Mouse (Mus musculus): ENCODE measurements around the gene Dennd6a. TPM values are rescaled to one million over a fixed set of nuclear protein-coding genes. Genes with fewer than 3 reads are reported as not detected.

The Dennd6a gene
- total RNA-seq, 2 experiments from 2014 or later, result 26.9 to 27.0 TPM

DNA sequence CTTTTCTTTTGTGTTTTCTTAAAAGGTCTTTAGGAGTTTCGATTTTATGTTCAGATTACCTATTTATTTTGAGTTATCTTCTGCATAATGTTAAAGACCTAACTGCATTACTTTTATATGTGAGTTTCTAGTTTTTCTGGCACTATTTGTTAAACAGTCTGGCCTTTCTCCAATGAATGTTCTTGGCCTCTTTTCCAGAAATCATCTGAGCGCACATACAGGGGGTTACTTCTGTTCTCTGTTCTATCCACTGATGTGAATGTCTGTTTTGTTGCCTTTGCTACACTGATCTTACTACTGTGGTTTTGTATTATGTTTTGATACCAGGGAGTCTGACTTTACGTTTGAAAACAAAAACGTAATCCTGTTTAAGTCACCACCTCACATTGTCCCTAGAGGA lies 3.8 kb upstream of the Dennd6a start:
- DNase-seq (ENCODE audit: low spot score in 2 of 2), result peak in 1 of 2 experiments; percentile 35

DNA sequence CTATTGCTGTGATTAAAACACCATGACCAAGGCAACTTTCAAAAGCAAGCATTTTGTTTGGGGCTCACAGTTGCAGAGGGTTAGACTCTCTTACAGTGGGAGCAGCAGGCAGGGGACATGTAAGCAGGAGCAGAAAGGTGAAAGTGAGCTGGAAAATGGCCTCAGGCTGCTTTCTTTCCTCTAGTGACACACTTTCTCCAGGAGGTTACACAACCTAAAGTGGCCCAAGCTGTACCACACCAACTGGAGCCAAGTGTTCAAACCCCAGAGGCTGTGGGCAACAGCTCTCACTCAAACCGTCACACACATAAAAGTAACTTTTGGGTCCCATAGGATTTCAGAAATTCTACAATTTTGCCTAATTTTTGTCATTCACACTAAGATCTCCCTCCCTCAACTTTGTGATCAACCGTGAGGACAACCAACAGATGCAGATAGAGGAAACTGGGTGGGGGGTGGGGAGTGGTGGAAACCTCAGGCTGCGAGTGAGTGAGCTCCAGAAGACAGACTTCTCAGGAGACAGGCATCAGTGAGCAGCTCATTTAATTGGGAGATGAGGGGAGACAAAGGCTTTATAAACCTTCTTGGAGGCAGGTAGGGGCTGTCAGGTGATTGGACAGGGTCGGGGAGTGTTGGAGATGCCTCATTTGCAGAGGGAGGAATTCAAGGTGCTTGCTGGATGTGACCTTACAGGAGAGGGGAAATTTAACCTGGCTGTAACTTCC lies 1.5 kb upstream of the Dennd6a start:
- DNase-seq (ENCODE audit: low spot score in 2 of 2), result no peak

- DNase-seq (ENCODE audit: low spot score in 2 of 2), result no peak
These were observed 2.7 kb downstream of the Dennd6a start for GRCm38 (mm10) chr14:26576255-26576780.

DNA sequence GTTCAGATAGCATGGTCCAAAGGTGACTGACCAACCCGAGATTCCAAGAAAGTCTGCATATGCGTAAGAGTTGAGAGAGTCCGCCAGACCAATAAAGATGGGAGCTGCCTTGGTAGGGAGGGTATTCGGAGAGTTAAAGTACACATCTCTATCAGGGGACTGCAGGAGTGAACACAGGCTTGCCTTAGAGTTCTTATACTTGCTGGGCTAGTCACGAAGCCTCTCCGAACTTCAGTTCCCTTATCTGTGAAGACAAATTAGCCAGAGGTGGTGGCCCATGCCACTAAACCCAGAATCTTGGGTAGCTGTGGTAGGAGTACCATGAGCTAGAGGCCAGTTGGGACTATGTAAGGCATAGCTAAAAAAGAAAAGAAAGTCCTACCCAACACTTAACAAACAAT lies 5.1 kb downstream of the Dennd6a start:
- DNase-seq (ENCODE audit: low spot score in 2 of 2), result no peak

- peak; percentile 73 to 84 for DNase-seq (ENCODE audit: low spot score in 2 of 2)
These were observed 6.0 kb downstream of the Dennd6a start for GRCm38 (mm10) chr14:26579346-26580343.

- DNase-seq (ENCODE audit: low spot score in 2 of 2), result no peak
These were observed 10.0 kb downstream of the Dennd6a start for GRCm38 (mm10) chr14:26583645-26584044.

DNA sequence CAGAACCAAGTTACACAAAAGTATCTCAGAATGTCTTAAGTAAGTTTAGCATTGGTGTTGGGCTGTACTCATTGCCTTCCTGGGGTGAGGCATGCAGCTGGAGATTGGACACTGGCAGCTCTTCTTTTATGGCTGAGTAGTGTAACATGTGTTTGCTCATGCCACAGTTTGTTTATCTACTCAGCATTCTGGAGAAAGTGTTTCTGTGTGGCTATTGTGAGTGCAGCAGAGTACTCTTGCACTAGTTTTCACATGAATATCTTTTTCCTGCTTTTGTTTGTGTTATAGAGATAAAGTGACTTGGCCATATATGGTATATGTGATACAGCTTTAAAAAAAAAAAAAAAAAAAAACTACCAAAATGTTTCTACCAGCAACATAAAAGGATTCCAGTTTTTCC lies 13.5 kb downstream of the Dennd6a start:
- no peak for DNase-seq (ENCODE audit: low spot score in 2 of 2)

DNA sequence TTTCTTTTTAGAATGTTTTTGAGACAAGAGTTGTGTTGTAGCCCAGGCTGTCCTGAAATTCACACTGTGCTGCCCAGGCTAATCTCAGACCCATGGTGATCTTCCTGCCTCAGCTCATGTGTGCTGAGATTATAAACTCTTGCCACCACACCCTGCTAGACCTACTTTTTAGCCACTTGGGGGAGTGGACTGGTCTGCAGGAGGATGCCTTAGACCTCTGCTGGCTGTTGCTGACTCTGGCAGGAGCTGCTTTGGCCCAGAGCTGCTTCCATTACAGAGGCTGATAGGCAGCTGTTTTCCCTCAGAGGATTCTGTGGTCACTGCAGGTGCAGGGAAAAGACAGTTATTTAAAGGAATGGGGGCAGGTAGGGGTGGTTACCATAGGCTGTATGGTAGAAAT lies 17.7 kb downstream of the Dennd6a start:
- DNase-seq (ENCODE audit: low spot score in 2 of 2), result no peak

DNA sequence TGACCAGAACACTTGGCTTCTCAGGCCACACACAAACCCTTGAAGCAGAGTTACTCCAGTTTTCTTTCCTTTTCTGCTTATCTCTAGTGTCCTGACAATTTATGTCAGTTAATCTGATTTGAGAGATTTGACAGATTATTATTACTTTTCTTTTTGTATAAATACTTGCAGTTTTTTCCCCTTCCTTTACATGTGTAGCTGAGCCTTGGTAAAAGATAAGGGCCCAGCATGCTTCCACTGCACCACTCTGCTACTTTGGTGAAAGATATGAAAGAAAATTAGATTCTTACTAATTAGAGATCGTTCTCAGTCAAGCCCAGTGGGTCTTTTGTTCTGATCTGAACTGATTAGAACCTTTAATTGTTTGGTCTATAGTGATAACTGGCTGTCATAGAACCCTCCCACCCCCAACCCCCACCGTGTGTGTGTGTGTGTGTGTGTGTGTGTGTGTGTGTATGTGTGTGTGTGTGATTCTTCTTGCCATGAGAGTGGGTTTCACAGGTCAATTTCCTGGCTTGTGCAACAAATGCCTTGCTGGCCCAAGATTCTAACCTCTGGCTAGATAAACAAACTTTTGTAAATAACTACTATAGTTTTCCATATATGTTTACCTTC lies 19.7 kb downstream of the Dennd6a start:
- no peak for DNase-seq (ENCODE audit: low spot score in 2 of 2)

DNA sequence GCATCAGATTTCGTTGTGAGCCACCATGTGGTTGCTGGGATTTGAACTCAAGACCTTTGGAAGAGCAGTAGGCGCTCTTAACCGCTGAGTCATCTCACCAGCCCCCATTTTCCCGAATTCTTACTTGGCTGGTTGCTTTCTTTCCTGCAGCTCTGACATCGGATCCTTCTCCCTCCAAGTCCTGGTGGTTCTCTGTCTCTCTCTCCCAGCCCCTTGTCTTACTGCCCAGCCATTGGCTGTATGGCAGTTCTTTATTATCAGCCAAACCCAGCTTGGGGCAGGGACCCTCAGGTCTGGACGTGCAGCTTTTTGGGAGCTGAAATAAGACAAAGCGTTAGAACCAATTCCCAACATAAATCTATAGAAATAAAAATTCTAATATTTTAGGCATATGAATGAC lies 21.5 kb downstream of the Dennd6a start:
- DNase-seq (ENCODE audit: low spot score in 2 of 2), result no peak

DNA sequence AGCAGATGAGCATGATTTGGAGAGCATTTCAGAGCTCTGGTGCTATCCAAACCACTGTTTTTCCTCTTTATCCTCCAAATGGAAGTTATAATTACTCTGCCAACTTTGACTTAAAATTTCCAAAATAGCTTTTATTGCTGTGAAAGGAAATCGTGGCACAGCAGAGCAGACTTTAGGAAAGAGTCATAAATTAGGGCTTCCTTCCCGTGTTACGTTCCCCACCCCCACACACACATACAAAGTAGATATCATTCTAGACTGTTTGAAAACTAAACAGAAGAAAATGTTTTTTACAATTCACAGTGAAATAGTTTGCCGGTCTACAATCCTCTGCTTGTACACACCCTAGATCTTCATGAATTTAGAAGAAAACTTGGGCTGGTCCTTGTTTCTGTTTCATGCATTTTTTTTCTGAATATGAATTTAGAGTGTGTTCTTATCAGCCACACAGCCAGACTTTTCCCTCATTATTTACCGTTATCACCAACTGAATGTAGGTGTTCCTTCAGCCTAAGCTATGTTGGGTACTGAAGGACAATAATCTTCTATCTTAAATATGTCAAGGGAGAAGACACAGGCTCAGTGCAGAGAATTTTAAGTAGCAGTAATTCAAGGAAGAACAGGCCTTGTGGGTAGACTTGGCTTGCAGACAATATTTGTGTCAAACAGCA lies 22.2 kb downstream of the Dennd6a start:
- no peak for DNase-seq (ENCODE audit: low spot score in 2 of 2)

- no peak for DNase-seq (ENCODE audit: low spot score in 2 of 2)
These were observed 31.7 kb downstream of the Dennd6a start for GRCm38 (mm10) chr14:26605354-26605753.

GRCm38 (mm10) chr14:26609674-26610073 lies 36.0 kb downstream of the Dennd6a start:
- DNase-seq (ENCODE audit: low spot score in 2 of 2), result no peak

DNA sequence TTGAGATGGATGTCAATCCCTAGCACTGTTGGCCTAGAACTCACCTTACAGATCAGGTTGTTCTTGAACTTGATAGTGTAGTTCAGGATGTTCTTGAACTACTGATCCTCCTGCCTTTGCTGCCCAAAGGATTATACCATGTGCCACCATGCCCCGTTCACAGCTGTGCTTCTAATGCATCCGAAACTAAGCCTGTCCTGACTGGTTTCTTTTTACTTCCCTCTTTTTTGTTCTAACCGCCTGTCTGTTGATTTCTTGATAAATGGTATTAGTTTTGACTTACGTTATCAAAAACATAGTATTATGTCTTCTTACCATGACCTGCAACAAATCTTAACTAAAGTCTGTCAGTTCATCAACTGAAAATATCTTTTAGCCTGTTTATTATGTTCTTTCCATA lies 37.0 kb downstream of the Dennd6a start:
- DNase-seq (ENCODE audit: low spot score in 2 of 2), result no peak

DNA sequence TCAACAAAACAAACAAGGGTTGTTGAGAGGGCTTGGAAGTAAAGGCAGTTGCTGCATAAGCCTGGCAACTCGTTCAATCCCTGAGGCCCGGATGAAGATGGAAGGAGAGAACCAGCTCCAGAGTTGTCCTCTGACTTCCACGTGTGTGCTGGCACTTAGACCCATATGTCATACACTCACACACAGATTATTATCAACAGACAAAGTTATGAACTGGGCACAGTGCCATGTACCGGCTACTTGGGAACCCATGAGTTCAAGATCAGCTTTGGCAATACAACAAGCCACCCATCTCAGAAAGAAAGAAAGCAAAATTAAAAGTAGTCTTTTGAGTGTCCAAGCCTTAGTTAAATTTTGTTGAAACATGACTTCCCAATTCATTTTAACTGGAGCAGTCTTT lies 51.6 kb downstream of the Dennd6a start:
- no peak for DNase-seq (ENCODE audit: low spot score in 2 of 2)

DNA sequence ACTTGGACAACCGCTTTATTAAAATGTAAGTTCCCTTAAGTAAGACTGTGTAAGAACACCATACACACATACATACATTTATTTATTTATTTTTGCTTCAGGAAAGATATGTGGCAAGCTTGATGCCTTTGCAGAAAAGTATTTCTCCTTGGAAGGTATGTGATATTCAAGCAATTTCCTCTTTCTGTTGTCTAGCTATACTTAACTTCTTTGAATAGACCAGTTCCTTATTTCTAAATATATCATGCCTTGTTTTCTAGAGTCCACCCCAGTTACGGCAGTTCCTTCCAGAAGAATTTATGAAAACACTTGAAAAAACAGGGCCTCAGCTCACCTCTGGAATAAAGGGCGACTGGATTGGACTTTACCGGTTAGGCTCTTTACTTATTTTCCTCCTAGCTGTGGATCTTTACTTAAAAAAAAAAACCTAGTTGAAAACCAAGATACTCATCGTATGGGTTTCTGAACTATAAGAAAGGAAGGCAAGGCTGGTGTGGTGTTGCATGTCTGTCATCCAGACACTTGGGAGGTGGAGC lies 53.0 kb downstream of the Dennd6a start:
- no peak for DNase-seq (ENCODE audit: low spot score in 2 of 2)

GRCm38 (mm10) chr14:26637025-26637850 lies 63.6 kb downstream of the Dennd6a start:
- DNase-seq (ENCODE audit: low spot score in 2 of 2), result peak; percentile 15 to 42

- DNase-seq (ENCODE audit: low spot score in 2 of 2), result peak; percentile 96 to 99
These were observed 64.4 kb downstream of the Dennd6a start, which contains the start of gene Arf4 for GRCm38 (mm10) chr14:26637851-26638707. TSS of gene Arf4 (plus strand) at chr14:26638074.

GRCm38 (mm10) chr14:26638708-26639084 lies 65.0 kb downstream of the Dennd6a start:
- peak in 1 of 2 experiments; percentile 39 for DNase-seq (ENCODE audit: low spot score in 2 of 2)
